Mouse (Mus musculus): ENCODE measurements at regions not wholly inside any gene's neighbourhood (a gene's known extent, or its start where the extent isn't known, plus 50 kb on each side); places are given as distances from the start of the nearest gene placed in this dataset.

GRCm38 (mm10) chr4:152710339-152710738 is 232.7 kb upstream of the Kcnab2 start:
- TF ChIP-seq POLR2A (IDR thresholded peaks at IDR 0.05; ENCODE audit: extremely low read depth, insufficient read depth, low read length) (no peak), CTCF (IDR thresholded peaks at IDR 0.05; ENCODE audit: low read depth, low read length) (no peak)

Measured in liver, adult 2 months (tissue).